14 mouse cellular contexts compared by ENCODE assay signal in genomic region chr1:183194151-183194550, GRCm38 (mm10). TPM values are rescaled to one million over a fixed set of nuclear protein-coding genes. Genes with fewer than 3 reads are reported as not detected.
DNase-seq lines count a peak whose midpoint lies in the region; ATAC-seq lines count a peak whose summit lies in the region.
"Had no signal": no experiment of that assay in that cellular context is flagged by ENCODE, and none has a peak within 500 bp of the region (broad histone marks: within the 10 kb centered on the region; RNA-seq: fewer than 3 reads in every experiment).

No protein-coding gene starts in this region.

- H3K9ac ChIP-seq in heart, embryonic 12.5 days = no peak overlapping the region
- no peak overlapping the region for H3K9ac ChIP-seq in heart, embryonic 11.5 days (ENCODE audit: low read depth, low read length)
- H3K9ac ChIP-seq: neural tube, embryonic 13.5 days had no signal

- peaks cover 53% of the 10 kb centered on the region for H3K4me1 ChIP-seq in heart, embryonic 12.5 days (replicated peaks)
- H3K4me1 ChIP-seq in heart, embryonic 11.5 days (ENCODE audit: control insufficient read depth, insufficient read depth, low read length) = peaks cover 36% of the 10 kb centered on the region

- DNase-seq in Muller cell, postnatal 12 days (ENCODE audit: inconsistent ontology term) = peak; percentile 82
- DNase-seq in brain, adult 2 months (ENCODE audit: low read depth, low spot score) = peak; percentile 56
- peak; percentile 13 to 17 for DNase-seq in heart, postnatal 36 days
- DNase-seq in adrenal gland, postnatal 14 days = no peak
- no peak for DNase-seq in adrenal gland, adult 2 months
- DNase-seq: cerebellum, adult 8-10 months; embryo, embryonic 11 days; thymus, adult 2 months had no signal

- 0 out of 2 replicates have a peak, but pooled peaks have one; percentile 42 for ATAC-seq in heart, embryonic 12.5 days (ENCODE audit: insufficient number of reproducible peaks, low FRiP score)
- no peak for ATAC-seq in heart, embryonic 11.5 days (replicated peaks; ENCODE audit: insufficient number of reproducible peaks, low FRiP score, low TSS enrichment)
- no peak for ATAC-seq in erythroid progenitor cell, adult 5-6 weeks (replicated peaks; ENCODE audit: low FRiP score, poor library complexity, severe bottlenecking)
- ATAC-seq: midbrain, embryonic 16.5 days had no signal

- no peak overlapping the region for H3K4me3 ChIP-seq in heart, embryonic 12.5 days
- H3K4me3 ChIP-seq in heart, embryonic 11.5 days (ENCODE audit: low read depth, low read length) = no peak overlapping the region
- H3K4me3 ChIP-seq: neural tube, embryonic 13.5 days had no signal

- no peak overlapping the region for H3K27ac ChIP-seq in heart, embryonic 12.5 days (ENCODE audit: poor library complexity, severe bottlenecking)
- no peak overlapping the region for H3K27ac ChIP-seq in heart, embryonic 11.5 days (ENCODE audit: low read depth, low read length)
- H3K27ac ChIP-seq: neural tube, embryonic 13.5 days had no signal

- intact Hi-C loops in heart, postnatal 36 days (cut with DNase I) = no loop called here

- WGBS in heart, embryonic 12.5 days = 46% methylated on average over 5 of the region's 5 CpGs
- WGBS in heart, embryonic 11.5 days (ENCODE audit: insufficient replicate concordance) = 70% methylated on average over 5 of the region's 5 CpGs

- no peak overlapping the region for H3K4me2 ChIP-seq in heart, embryonic 12.5 days
- H3K4me2 ChIP-seq in heart, embryonic 11.5 days = no peak overlapping the region
- H3K4me2 ChIP-seq: neural tube, embryonic 13.5 days had no signal

- no peaks in the 10 kb centered on the region for H3K9me3 ChIP-seq in heart, embryonic 12.5 days (replicated peaks)
- no peaks in the 10 kb centered on the region for H3K9me3 ChIP-seq in heart, embryonic 11.5 days (replicated peaks; ENCODE audit: control insufficient read depth, low read length)
- H3K9me3 ChIP-seq: neural tube, embryonic 13.5 days had no signal

- no peaks in the 10 kb centered on the region for H3K36me3 ChIP-seq in heart, embryonic 12.5 days
- no peaks in the 10 kb centered on the region for H3K36me3 ChIP-seq in heart, embryonic 11.5 days (ENCODE audit: control insufficient read depth, insufficient read depth, low read length)
- H3K36me3 ChIP-seq: neural tube, embryonic 13.5 days had no signal

- no peaks in the 10 kb centered on the region for H3K27me3 ChIP-seq in heart, embryonic 12.5 days (replicated peaks)
- H3K27me3 ChIP-seq in heart, embryonic 11.5 days (ENCODE audit: control insufficient read depth, insufficient read depth, low read length) = no peaks in the 10 kb centered on the region
- H3K27me3 ChIP-seq: CH12.LX; neural tube, embryonic 13.5 days had no signal

RNA-seq across cellular contexts. Expression of gene Disp1, which starts 27.2 kb away (rescaled TPM):
- polyA plus RNA-seq in heart, embryonic 12.5 days (2016; fragmentation: Nextera tagmentation; extraction: Ambion mirVana) = 10.9 and 12.4 TPM in 2 replicates
- 11.8 and 12.6 TPM in 2 replicates for polyA plus RNA-seq in heart, embryonic 11.5 days (2014; fragmentation: Nextera tagmentation; extraction: Ambion mirVana)
- total RNA-seq in heart, postnatal 36 days (2021) = 1 to 10 TPM; 5.6 to 7.0 TPM
- 2.1 and 8.6 TPM in 2 replicates for total RNA-seq in erythroid progenitor cell, adult 5-6 weeks (2015; ENCODE audit: low replicate concordance)
- total RNA-seq in erythroid progenitor cell, adult 5-6 weeks (2017; ENCODE audit: low replicate concordance) = 0.39 and 6.7 TPM in 2 replicates
- total RNA-seq in adrenal gland, postnatal 14 days (2021) = 12.5 and 13.4 TPM in 2 replicates
- 10 to 100 TPM; 12.9 to 17.6 TPM for total RNA-seq in adrenal gland, adult 2 months (2021)
- polyA plus RNA-seq in adrenal gland, adult 2 months (2012; rRNA removed) = 13.9 and 14.6 TPM in 2 replicates

Comparison
In these comparisons a context has a peak if more than half of its experiments do, and no peak if none do; other contexts are left out.
1. DNase-seq: peak in Muller cell, postnatal 12 days (single experiment), brain, adult 2 months (single experiment) and heart, postnatal 36 days (2 of 2); none in adrenal gland, postnatal 14 days (single experiment) and adrenal gland, adult 2 months (single experiment).